Mouse (Mus musculus) gastrocnemius, postnatal 4 days (tissue): ENCODE results near the gene Kirrel3. TPM values are rescaled to one million over a fixed set of nuclear protein-coding genes. Genes with fewer than 3 reads are reported as not detected.
A peak's percentile ranks its signal among the peaks of the same experiment; 100 is the strongest.

Experiments used
- DNase-seq, 2 experiments: peaks; one replicate each; pipeline ENCODE4 v3.0.0; 2021 to 2022; ENCODE audit warnings: low spot score in 2 of 2, mixed read lengths in 2 of 2
- total RNA-seq, 2 experiments: library from RNA; stranded (reverse); gene quantifications; 2 replicates each; pipeline ENCODE4 v1.2.3; 2021

Kirrel3 gene
- total RNA-seq, 2 experiments from 2014 or later, result 2.0 to 2.7 TPM

DNA sequence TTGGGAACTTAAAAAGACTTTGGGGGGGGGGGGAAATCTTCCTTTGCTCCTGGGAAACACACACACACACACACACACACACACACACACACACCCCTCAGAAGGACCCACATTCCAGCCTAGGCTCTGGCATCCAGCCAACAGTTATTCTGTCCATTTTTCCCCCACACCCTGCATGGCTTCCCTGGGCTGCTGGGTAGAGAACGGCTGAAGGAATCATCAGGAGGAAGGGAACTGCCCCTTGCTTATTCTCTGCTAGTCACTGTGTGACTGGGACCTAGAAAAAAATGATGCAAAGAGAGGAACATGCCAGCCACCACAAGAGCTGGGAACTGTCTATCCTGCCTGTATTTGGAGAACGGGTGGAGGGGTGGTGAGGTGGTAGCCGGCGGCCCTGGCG is 532.4 kb downstream of the Kirrel3 start:
- DNase-seq, result no peak

GRCm38 (mm10) chr9:35019372-35019771 is 533.7 kb downstream of the Kirrel3 start:
- peak in 1 of 2 experiments; percentile 46 for DNase-seq

DNA sequence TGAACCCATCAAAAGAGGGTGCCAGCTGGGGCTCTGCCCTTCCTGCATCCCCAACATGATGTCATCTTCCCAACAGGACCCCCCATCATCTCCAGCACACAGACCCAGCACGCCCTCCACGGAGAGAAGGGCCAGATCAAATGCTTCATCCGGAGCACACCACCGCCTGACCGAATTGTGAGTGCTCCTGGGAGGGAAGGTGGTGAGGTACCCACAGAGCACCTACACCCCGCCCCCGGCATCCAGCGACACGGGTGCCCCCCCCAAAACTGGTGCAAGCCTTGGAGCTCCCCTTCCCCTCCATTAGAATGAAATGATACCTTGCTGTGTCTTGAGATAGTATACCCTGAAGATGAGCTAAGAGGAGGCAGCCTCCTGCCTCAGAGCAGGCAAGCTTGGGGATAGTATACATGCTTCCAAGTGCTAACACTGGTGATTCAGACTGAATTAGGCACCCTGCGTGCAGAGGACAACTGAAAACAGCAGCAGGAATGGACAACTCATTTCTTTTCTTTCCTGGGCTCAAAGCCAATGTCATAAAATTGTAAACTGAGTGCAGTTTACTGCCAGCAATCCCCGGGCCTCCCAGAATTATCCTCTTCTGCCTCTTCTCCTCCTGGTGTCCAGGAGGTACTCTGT is 534.4 kb downstream of the Kirrel3 start:
- DNase-seq, result no peak

DNA sequence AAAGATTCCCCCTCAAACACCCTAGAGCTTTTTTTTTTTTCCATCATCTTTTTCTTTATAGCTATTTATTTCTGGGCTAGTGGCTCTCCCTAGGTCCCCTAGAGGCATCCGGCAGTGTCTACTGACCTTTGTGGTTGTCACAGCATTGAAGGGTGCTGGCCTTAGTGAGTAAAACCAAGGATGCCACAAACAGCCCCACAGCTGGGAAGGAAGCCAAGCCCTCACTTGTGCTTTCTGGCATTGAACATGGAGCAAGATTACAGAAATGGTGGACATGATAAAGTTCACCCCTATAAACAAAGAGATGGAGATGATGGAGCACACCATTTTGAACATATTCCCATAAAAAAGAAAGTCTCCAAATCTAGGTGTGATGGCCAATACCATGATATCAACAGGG is 536.0 kb downstream of the Kirrel3 start:
- no peak for DNase-seq

- DNase-seq, result no peak
Measured at GRCm38 (mm10) chr9:35024591-35025496, 539.1 kb downstream of the Kirrel3 start.

- DNase-seq, result no peak
Measured at GRCm38 (mm10) chr9:35026311-35026710, 540.6 kb downstream of the Kirrel3 start.

- no peak for DNase-seq
Measured at GRCm38 (mm10) chr9:35026897-35027311, 541.2 kb downstream of the Kirrel3 start.

GRCm38 (mm10) chr9:35027382-35027997 is 541.8 kb downstream of the Kirrel3 start:
- DNase-seq, result no peak

DNA sequence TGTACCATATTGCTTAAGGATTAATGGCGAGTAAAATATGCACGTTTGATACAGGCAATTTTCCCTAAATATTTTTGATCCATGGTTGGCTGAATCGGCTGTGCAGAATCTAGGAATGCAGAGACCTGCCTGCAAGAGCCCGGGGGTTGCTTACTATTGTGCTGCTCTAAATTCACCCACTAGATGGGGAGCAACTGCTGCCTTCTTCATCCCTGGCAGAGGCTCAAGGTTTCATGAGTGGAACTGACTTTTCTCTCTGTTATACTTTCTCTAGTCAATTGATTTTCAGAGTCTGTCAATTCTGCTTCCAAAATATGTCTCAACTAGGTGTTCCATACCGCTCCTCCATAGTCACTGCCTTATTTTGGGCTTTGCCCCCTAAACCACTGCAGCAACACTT is 545.1 kb downstream of the Kirrel3 start:
- DNase-seq, result peak in 1 of 2 experiments; percentile 61

- DNase-seq, result no peak
Measured at GRCm38 (mm10) chr9:35032457-35032856, 546.8 kb downstream of the Kirrel3 start.

DNA sequence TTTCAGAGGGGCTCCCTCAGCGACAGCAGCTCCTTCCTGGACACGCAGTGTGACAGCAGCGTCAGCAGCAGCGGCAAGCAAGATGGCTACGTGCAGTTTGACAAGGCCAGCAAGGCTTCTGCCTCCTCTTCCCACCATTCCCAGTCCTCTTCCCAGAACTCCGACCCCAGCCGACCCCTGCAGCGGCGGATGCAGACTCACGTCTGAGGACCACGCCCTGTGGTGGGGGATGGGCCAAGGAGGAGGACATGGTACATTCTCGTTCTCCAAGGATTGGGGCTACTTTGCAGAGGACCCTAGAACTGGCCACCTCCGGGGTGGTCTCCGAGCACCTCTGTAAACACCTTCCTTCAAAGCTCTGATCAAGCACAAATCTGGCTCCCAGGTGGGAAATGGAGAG is 549.4 kb downstream of the Kirrel3 start:
- DNase-seq, result no peak

- peak in 1 of 2 experiments; percentile 55 for DNase-seq
Measured at GRCm38 (mm10) chr9:35038922-35039586, 553.4 kb downstream of the Kirrel3 start.

DNA sequence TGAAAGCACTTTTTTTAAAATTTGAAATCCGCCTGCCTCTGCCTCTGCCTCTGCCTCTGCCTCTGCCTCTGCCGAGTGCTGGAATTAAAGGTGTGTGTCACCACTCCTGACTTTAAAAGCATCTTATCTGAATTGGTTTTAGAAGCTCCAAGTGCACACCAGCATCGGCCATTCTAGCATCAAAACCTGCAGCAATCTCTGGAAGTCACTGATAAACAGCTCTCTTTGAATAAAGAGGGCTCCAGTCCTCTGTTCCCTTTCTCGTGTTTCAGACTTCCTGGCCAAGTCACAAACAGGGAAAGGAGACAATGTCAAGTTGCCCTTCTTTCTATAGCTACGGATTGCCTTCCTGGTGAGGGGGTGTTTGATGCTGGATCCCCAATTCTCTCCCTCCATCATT is 554.2 kb downstream of the Kirrel3 start:
- no peak for DNase-seq

DNA sequence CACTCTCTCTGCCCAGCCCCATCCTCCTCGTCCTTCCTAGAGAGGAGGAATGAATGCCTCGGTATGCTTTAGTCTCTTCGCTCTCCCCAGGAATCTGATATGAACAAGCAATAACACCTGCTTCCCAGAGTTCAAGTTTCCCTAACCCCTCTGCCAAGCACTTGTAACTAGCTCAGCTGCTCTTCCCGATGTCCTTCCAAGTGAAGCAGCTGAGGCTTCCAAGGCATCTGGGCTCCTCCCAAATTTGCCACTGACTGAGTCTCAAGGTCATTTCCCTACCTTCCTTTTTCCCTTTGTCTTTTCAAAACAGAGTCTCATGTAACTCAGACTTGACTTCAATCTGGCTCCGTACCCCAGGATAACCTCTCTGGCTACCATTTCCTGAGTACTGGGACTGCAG is 555.8 kb downstream of the Kirrel3 start:
- no peak for DNase-seq

DNA sequence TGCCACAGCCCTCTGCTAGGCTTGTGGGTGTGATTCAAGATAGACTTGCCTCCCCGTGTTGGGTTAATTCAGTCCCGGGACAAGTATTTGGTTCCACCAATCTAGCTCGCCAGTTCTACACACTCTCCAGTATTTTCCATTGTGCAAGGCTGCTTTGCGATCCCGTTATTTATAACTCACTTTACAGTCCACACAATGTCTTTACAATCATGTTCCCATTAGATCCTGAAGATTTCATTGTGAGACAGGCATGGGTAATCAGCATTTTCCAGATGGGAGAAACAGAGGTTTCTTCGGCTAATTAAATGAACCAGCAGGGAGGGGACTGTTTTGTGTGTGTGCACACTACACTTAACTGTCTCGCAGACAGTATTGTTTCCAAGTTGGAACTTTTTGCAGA is 557.9 kb downstream of the Kirrel3 start:
- DNase-seq, result no peak

DNA sequence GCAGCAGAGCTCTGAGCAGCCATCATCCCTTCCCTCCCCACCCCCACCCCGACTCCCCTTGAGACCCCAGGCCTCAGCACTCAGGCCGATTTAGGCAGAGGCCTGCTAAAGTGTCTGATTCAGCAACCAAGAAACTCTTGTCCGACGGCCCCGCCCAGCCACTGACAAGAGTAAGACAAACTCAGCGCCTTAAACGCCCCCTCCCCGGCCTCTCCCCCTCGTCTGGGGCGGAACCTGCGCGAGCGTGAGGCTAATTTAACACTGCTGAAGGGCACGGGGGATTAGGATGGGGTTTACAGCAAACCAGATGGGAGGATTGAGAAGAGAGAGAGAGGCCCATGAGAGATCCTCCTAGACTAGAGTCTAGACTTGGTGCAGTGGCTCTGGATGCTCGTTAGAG is 558.8 kb downstream of the Kirrel3 start:
- peak in 1 of 2 experiments; percentile 69 for DNase-seq

GRCm38 (mm10) chr9:35045031-35045531 is 559.4 kb downstream of the Kirrel3 start:
- DNase-seq, result peak in 1 of 2 experiments; percentile 78

DNA sequence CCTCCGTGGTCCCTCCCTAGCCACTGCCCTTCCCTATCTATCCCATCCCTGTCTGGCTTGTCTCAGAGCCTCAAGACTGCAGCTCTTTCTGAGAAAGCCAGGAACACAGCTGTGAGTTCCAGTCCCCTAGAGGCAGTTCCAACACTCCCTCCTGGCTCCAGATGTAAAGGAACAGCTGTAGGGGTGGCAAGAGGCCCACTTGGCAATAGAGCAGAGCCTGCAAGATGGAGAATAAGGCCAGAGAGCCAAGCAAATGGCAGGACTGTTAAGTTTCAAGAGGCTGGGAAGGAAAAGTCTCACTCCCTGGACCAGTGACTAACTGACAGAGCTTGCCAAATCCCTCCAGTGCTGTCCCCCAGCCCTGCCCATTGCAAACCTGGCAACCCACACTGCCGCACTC is 560.1 kb downstream of the Kirrel3 start:
- peak; percentile 85 to 89 for DNase-seq

GRCm38 (mm10) chr9:35048449-35048848 is 562.8 kb downstream of the Kirrel3 start:
- no peak for DNase-seq

- DNase-seq, result no peak
Measured at GRCm38 (mm10) chr9:35049891-35050527, 564.3 kb downstream of the Kirrel3 start.
